Mouse (Mus musculus) embryonic facial prominence, embryonic 10.5 days (tissue): ENCODE results near the gene C4b. TPM values are rescaled to one million over a fixed set of nuclear protein-coding genes. Genes with fewer than 3 reads are reported as not detected.

ENCODE experiments used
- DNase-seq: peaks from one replicate; pipeline ENCODE4 v3.0.0-alpha.2; 2017; ENCODE audit warnings: low spot score
- H3K27ac ChIP-seq: fragments of 300-500 bp; sonication (generic); replicated peaks from 2 replicates; pipeline ENCODE4 v1.5.1; 2016; ENCODE audit warnings: mild to moderate bottlenecking
- H3K27me3 ChIP-seq: fragments of 300-500 bp; sonication (generic); replicated peaks from 2 replicates; pipeline ENCODE4 v1.6.1; 2016; ENCODE audit warnings: low read depth, mild to moderate bottlenecking; ENCODE audit not compliant: poor library complexity, severe bottlenecking
- H3K36me3 ChIP-seq: fragments of 300-500 bp; sonication (generic); replicated peaks from 2 replicates; pipeline ENCODE4 v1.6.1; 2016; ENCODE audit warnings: mild to moderate bottlenecking, moderate library complexity
- H3K4me1 ChIP-seq: fragments of 300-500 bp; sonication (generic); 2 replicates; pipeline ENCODE4 v1.6.1; 2016
- H3K4me3 ChIP-seq: fragments of 300-500 bp; sonication (generic); 2 replicates; pipeline ENCODE4 v1.5.1; 2016; ENCODE audit warnings: mild to moderate bottlenecking, moderate library complexity
- H3K9me3 ChIP-seq: fragments of 300-500 bp; sonication (generic); 2 replicates; pipeline ENCODE4 v1.6.1; 2016; ENCODE audit warnings: mild to moderate bottlenecking
- WGBS: fragments of 180-500 bp; shearing (Covaris S2); methylation state at CpG from one replicate; pipeline ENCODE4 v1.1.7; 2016; 5-methylcytosine and 5-hydroxymethylcytosine counted together
- polyA plus RNA-seq: library from polyadenylated mRNA; unstranded; fragments of >200 nt; fragmentation: Nextera tagmentation; extraction: Ambion mirVana; gene quantifications from 2 replicates; pipeline ENCODE4 v1.2.1, GENCODE M21; 2016

The C4b gene
- polyA plus RNA-seq, 1 experiment from 2014 or later, result not detected

DNA sequence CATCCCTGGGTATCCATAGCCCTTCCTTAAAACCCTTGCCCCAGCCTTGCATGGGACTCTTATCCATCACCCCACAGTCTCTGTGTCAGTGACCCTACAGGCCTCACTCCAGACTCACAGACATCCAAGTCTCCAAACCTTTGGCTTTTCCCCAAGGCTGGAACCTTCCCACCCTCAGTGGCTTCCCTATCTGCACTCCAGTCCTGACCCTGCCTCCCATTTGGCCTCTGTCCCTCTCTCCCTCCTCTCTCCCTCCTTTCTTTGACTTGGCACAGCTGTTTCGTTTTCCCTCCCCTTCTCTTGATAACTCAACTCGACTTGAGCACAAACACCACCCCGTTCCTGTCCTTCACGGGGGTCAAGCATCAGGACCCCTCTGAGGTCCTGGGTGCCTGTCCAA lies 53.2 kb downstream of the C4b start:
- no peaks in the 10 kb centered on the region for H3K9me3 ChIP-seq
- whole genome bisulfite sequencing, result 80% methylated on average over 4 of the region's 4 CpGs
- no peaks in the 10 kb centered on the region for H3K27me3 ChIP-seq
- no peak overlapping the region for H3K4me3 ChIP-seq
- no peak for DNase-seq
- H3K27ac ChIP-seq, result no peak overlapping the region
- H3K4me1 ChIP-seq, result peaks cover 3% of the 10 kb centered on the region; the same call in 1 of the 2 replicates
- no peaks in the 10 kb centered on the region for H3K36me3 ChIP-seq

DNA sequence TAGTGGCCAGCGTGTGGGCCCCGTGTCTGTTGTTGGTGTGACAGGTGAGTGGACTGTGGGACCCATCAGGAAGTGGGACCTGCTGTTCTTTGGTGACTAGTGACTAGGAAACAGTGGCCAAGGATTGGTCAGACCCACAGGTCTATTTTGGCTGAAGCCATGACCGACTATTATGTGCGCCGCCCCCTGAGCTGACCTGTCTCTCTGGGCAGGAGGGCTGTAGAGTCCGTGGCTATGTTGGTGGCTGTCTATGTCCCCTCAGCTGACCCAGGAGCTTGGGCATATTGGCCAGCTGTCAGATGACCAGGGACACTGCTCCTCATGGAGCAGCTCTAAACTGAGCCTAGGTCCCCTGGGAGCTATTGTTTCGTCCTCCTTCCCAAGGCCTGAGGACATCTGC lies 54.8 kb downstream of the C4b start:
- 90% methylated on average over 7 of the region's 7 CpGs for WGBS
- H3K27ac ChIP-seq, result no peak overlapping the region
- H3K4me3 ChIP-seq, result no peak overlapping the region
- H3K36me3 ChIP-seq, result no peaks in the 10 kb centered on the region
- H3K4me1 ChIP-seq, result peaks cover 6% of the 10 kb centered on the region; the same call in 1 of the 2 replicates
- no peaks in the 10 kb centered on the region for H3K27me3 ChIP-seq
- DNase-seq, result no peak
- no peaks in the 10 kb centered on the region for H3K9me3 ChIP-seq

DNA sequence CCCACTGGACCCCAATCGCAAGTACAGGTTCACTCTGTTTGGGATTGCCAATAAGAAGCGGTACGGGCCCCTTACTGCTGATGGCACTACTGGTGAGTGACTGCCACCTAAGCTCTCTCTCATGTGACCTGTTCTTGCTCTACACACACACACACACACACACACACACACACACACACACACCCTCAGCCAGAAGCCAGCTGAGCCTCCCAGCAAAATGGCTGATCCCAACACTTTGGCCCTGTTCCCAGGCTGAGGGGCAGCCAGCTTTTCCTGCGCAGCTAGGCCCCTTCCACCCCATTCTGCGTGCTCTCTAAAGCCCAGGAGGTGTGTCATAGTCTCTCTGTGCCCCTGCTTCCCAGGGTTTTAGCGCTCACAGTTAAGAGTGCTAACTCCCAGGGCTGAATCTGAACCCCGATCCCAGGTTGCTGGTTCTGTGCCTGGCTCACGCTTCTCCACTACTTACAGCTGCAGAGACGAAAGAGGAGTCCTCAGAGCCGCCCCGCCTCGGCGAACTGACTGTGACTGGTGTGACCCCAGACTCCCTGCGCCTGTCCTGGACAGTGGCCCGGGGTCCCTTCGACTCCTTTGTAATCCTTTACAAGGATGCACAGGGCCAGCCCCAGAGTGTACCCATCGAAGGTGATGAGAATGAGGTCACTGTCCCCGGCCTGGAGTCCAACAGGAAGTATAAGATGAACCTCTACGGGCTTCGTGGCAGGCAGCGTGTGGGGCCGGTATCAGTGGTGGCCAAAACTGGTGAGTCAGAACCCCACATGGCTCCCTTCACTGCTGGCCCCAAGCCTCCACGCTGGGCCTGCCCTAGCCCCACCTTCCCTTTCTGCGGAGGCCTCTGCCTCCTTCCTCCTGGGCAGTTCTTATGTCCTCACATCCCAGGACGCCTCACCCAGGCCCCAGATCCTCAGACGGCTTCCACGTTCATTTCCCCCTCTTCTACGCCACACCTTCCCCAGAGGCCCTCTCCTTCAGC lies 58.3 kb downstream of the C4b start:
- no peak overlapping the region for H3K27ac ChIP-seq

DNA sequence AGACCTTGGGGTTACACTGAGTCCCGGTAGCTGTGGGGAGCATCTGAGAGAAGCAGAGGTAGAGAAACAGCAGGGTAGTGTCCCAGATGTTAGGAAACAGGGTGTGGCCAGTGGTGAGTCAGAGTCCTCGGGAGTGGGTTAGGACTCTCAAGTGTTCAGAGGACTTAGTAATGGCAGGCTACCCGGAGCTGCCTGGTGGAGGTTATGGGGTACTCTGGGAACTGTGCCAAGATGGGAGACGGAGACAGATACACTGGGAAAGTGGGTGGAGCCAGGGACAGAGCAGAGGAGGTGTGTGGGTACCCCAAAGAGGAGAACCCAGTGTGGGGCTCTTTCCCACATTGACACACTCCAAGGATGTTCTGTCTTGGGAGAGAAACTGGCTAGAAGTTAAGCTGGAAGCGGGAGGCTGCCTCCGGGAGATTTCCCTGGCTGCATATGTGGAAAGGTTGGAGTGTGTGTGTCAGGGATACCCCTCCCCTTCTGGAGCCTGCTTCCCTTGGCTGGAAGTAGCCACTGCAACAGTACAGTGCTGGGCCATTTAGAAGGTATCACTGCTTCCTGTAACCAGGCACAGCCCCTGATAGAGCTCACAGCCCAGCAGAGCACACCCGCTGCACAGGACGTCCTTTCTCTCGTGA lies 59.3 kb downstream of the C4b start:
- Histone ChIP-seq H3K27ac (no peak overlapping the region), H3K9me3 (no peaks in the 10 kb centered on the region), H3K27me3 (peaks cover 33% of the 10 kb centered on the region), H3K4me3 (no peak overlapping the region), H3K36me3 (no peaks in the 10 kb centered on the region), H3K4me1 (peaks cover 26% of the 10 kb centered on the region)
- 78% methylated on average over 9 of the region's 9 CpGs for WGBS
- no peak for DNase-seq

More for the DNA sequence above, 58.3 kb downstream of the C4b start:
- H3K27me3 ChIP-seq, result peaks cover 23% of the 10 kb centered on the region
- H3K4me1 ChIP-seq, result peaks cover 19% of the 10 kb centered on the region
- 83% methylated on average over 28 of the region's 28 CpGs for WGBS
- DNase-seq, result no peak
- no peaks in the 10 kb centered on the region for H3K36me3 ChIP-seq
- H3K9me3 ChIP-seq, result no peaks in the 10 kb centered on the region
- no peak overlapping the region for H3K4me3 ChIP-seq

DNA sequence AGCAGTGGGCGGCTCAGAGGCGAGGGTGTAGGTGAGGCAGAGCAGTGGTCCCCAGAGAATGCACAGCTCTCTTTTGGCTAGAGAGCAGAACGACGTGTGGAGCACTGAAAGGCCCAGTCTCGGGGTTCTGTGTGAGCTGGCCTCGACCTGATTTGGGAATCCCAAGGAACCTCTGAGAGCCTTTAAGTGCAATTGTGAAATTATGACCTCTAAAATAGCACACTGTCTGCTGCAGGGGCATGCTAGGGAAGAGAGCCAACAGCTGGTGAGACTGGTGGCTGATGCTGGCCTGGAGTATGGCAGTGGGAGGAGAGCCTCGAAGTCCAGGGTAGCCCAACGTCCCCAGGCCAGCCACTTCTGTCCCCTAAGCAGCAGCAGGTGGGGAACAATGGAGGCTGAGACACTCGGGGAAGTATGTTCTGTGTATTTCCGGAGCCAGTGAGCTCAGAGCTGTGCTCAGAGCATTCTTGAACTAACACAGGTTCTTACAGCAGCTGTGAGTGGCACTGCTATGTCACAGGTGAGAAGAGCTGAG lies 59.9 kb downstream of the C4b start:
- H3K27ac ChIP-seq, result no peak overlapping the region
- no peaks in the 10 kb centered on the region for H3K36me3 ChIP-seq
- WGBS, result 77% methylated on average over 10 of the region's 10 CpGs
- no peak for DNase-seq
- no peaks in the 10 kb centered on the region for H3K9me3 ChIP-seq
- peaks cover 39% of the 10 kb centered on the region for H3K27me3 ChIP-seq
- no peak overlapping the region for H3K4me3 ChIP-seq
- peaks cover 26% of the 10 kb centered on the region for H3K4me1 ChIP-seq

DNA sequence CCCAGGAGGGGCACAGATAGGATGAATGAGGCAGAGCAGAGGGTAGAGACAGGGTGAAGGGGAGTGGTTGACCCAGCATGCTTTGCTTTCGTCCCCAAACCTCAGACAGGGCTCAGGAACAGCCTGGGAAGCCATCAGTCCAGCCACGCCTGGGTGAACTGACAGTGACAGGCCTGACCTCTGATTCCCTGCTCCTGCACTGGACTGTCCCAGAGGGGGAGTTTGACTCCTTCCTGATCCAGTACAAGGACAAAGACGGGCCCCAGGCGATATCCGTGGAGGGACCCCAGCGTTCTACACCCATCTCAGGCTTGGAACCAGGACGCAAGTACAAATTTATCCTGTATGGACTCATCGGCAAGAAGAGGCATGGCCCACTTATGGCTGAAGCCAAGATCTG lies 60.5 kb downstream of the C4b start:
- 73% methylated on average over 8 of the region's 8 CpGs for WGBS

DNA sequence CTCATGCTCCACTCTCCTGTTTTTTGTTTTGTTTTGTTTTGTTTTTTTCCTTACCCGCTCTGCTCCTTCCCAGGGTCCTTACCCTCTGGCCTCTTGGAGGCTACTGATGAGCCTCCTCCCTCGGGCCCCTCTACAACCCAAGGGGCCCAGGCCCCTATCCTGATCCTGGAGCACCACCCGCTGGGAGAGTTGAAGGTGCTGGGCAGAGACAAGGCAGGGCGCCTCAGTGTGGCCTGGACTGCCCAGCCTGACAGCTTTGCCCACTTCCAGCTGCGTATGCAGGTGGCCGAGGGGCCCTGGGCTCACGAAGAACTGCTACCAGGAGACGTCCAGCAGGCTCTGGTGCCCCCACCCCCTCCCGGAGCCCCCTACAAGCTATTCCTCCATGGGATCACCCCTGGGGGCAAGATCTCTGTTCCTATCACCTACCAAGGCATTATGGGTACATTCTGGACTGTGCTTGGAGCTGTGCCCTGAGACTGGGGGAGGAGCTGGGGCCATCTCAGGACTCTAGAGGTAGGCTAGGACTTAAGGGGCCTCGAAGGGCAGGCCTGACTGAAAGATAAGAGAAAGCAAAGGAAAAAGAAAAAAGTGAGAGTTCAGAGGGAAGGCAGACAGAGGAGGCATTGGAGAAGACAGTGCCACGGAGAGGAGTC lies 61.7 kb downstream of the C4b start:
- DNase-seq, result no peak
- no peaks in the 10 kb centered on the region for H3K36me3 ChIP-seq
- 78% methylated on average over 11 of the region's 11 CpGs for WGBS
- H3K27me3 ChIP-seq, result peaks cover 57% of the 10 kb centered on the region
- H3K9me3 ChIP-seq, result no peaks in the 10 kb centered on the region
- peaks cover 26% of the 10 kb centered on the region for H3K4me1 ChIP-seq
- H3K4me3 ChIP-seq, result no peak overlapping the region
- H3K27ac ChIP-seq, result no peak overlapping the region

More for the DNA sequence above, 60.5 kb downstream of the C4b start:
- no peak overlapping the region for H3K27ac ChIP-seq
- no peak for DNase-seq
- no peaks in the 10 kb centered on the region for H3K36me3 ChIP-seq
- peaks cover 26% of the 10 kb centered on the region for H3K4me1 ChIP-seq
- peaks cover 45% of the 10 kb centered on the region for H3K27me3 ChIP-seq
- H3K4me3 ChIP-seq, result no peak overlapping the region
- no peaks in the 10 kb centered on the region for H3K9me3 ChIP-seq

DNA sequence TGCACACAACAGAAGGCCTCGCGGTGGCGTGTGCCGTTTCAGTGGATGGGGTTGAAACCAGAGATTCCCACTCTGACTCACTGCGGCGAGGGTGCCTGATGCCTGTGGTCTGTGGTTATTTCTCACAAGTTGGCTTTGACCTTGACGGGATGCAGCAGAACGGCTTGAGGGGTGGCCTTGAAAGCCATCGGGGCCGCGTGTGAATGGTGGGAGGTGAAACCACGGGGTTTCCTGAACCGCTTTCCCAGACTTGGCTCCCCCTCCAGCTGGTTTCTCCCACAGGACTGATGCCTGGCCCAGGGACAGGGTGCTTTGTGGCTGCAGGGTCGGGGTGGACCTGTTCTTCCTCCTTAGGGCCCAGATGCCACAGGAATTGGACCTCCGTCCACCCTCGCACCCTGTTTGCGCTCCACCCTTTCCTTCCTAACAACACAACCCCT lies 62.5 kb downstream of the C4b start:
- Histone ChIP-seq H3K4me1 (peaks cover 26% of the 10 kb centered on the region), H3K36me3 (no peaks in the 10 kb centered on the region), H3K27me3 (peaks cover 65% of the 10 kb centered on the region), H3K9me3 (no peaks in the 10 kb centered on the region), H3K27ac (no peak overlapping the region), H3K4me3 (no peak overlapping the region)
- 81% methylated on average over 17 of the region's 17 CpGs for WGBS
- DNase-seq, result no peak

DNA sequence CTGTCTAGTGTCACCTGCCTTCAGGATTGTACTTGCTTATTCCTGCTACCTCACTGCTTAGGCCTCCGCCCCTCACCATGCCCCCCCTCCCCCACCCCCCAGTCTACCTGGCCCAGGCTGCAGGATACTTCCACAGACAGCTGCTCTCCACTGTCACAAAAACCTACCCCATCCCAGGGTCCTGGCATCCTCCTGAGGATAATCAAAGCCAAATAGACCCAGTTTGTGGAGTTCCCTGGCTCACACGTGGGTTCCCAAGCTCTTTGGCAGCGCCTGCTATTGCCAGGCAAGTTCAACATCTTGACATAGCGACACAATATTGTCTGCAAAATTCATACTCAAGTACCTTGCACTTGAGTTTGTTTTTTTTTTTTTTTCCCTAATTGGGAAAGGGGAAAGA lies 63.1 kb downstream of the C4b start:
- Histone ChIP-seq H3K36me3 (no peaks in the 10 kb centered on the region), H3K9me3 (no peaks in the 10 kb centered on the region), H3K4me3 (no peak overlapping the region), H3K4me1 (peaks cover 25% of the 10 kb centered on the region), H3K27me3 (peaks cover 71% of the 10 kb centered on the region), H3K27ac (no peak overlapping the region)
- 84% methylated on average over 4 of the region's 4 CpGs for WGBS
- DNase-seq, result no peak

DNA sequence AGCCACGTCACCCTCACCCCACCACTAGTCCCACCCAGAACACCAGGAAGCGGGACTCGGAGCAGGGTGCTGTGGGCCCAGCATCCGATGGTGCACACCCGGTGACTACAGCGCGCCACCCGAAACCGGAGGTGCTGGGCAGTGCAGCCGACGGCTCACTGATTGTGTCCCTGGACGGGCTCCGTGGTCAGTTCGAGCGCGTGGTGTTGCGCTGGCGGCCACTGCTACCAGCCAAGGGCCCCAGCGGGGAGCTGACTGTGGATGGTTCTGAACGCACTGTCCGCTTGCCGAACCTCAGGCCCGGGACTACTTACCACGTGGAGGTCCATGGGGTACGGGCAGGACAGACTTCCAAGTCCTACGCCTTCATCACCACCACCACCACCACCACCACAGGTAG lies 63.5 kb downstream of the C4b start:
- WGBS, result 85% methylated on average over 26 of the region's 26 CpGs
- H3K27me3 ChIP-seq, result peaks cover 75% of the 10 kb centered on the region

More for the DNA sequence above, 63.5 kb downstream of the C4b start:
- DNase-seq, result no peak
- no peak overlapping the region for H3K27ac ChIP-seq
- H3K4me1 ChIP-seq, result peaks cover 20% of the 10 kb centered on the region
- H3K4me3 ChIP-seq, result no peak overlapping the region
- no peaks in the 10 kb centered on the region for H3K36me3 ChIP-seq
- H3K9me3 ChIP-seq, result no peaks in the 10 kb centered on the region
